Mouse (Mus musculus): ENCODE measurements around the gene Zfp827. TPM values are rescaled to one million over a fixed set of nuclear protein-coding genes. Genes with fewer than 3 reads are reported as not detected.

The Zfp827 gene
- polyA plus RNA-seq, 1 experiment from 2014 or later: 5.5 TPM

DNA sequence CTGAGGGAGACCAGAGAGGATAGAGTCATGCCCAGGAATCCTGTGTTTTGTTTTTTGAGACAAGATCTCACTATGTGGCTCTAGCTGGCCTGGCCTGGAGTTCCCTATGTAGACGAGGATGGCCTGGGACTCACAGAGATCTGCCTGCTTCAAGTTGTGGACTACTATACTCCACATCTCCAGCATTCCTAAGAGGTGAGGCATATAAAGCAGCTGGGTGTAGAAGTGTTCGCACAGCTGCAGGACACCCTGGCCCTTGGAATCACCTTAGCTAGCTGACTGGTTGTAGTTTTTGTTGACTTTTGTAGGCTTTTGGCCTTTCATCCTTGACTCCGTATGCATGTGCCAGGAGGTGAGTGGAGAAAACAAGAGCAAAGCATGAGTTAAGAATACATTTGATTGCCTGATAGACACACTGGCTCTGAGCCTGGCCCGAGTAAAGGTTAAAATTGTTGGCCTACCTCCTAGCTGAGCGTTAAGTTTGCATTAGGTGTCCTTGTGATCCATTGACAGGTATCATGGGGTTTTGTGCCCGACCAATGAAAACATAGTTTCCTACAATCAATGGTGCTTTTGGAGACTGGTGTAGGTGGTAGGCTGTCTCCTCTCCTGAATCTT lies 20.3 kb downstream of the Zfp827 start:
- ATAC-seq (ENCODE audit: low read depth): no peak
- no peaks in the 10 kb centered on the region for H3K4me1 ChIP-seq (replicated peaks; ENCODE audit: control insufficient read depth, insufficient read depth, low read length)
- H3K27ac ChIP-seq (ENCODE audit: low read length): no peak overlapping the region
- 61% methylated on average over 6 of the region's 6 CpGs for WGBS
- H3K27me3 ChIP-seq (ENCODE audit: control insufficient read depth, insufficient read depth, low read depth, low read length): no peaks in the 10 kb centered on the region
- no peaks in the 10 kb centered on the region for H3K9me3 ChIP-seq (ENCODE audit: control insufficient read depth, low read length)
- no peak overlapping the region for H3K4me3 ChIP-seq (ENCODE audit: low read length)
- no peaks in the 10 kb centered on the region for H3K36me3 ChIP-seq (ENCODE audit: control insufficient read depth, insufficient read depth, low read length)
- no peak overlapping the region for H3K9ac ChIP-seq (ENCODE audit: low read length)
- H3K4me2 ChIP-seq (ENCODE audit: low read depth, low read length): no peak overlapping the region

GRCm38 (mm10) chr8:79054222-79054621 lies 26.0 kb downstream of the Zfp827 start:
- Histone ChIP-seq H3K27ac (ENCODE audit: low read length) (no peak overlapping the region), H3K4me3 (ENCODE audit: low read length) (no peak overlapping the region), H3K4me1 (replicated peaks; ENCODE audit: control insufficient read depth, insufficient read depth, low read length) (no peaks in the 10 kb centered on the region), H3K9me3 (ENCODE audit: control insufficient read depth, low read length) (no peaks in the 10 kb centered on the region), H3K4me2 (ENCODE audit: low read depth, low read length) (no peak overlapping the region), H3K27me3 (ENCODE audit: control insufficient read depth, insufficient read depth, low read depth, low read length) (no peaks in the 10 kb centered on the region), H3K36me3 (ENCODE audit: control insufficient read depth, insufficient read depth, low read length) (no peaks in the 10 kb centered on the region), H3K9ac (ENCODE audit: low read length) (no peak overlapping the region)
- no peak for ATAC-seq (ENCODE audit: low read depth)
- WGBS: 89% methylated on average over 6 of the region's 6 CpGs

DNA sequence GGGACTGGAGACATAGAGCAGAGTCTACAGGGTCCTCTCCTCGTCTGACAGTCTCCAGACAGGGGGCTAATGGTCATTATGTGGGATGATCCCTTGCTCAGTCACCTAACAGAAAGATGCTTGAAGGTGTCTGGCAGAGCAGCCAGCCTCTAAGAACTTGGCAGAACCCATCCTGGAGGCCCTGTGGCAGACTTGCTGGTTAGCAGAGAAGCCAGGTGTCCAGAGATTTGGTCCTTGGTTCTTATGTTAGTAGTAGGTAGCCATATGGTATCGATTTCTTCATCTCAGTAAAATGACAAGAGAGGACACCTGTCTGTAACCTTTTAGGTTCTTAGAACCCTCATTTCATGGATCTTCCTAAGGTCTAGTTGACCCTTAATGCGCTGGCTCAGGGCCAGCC lies 28.9 kb downstream of the Zfp827 start:
- no peak overlapping the region for H3K4me2 ChIP-seq (ENCODE audit: low read depth, low read length)
- peaks cover 11% of the 10 kb centered on the region for H3K36me3 ChIP-seq (ENCODE audit: control insufficient read depth, insufficient read depth, low read length)
- H3K4me3 ChIP-seq (ENCODE audit: low read length): no peak overlapping the region
- H3K9ac ChIP-seq (ENCODE audit: low read length): no peak overlapping the region
- WGBS: 76% methylated on average over 3 of the region's 3 CpGs
- no peak overlapping the region for H3K27ac ChIP-seq (ENCODE audit: low read length)
- H3K4me1 ChIP-seq (replicated peaks; ENCODE audit: control insufficient read depth, insufficient read depth, low read length): no peaks in the 10 kb centered on the region
- no peak for ATAC-seq (ENCODE audit: low read depth)
- no peaks in the 10 kb centered on the region for H3K9me3 ChIP-seq (ENCODE audit: control insufficient read depth, low read length)
- H3K27me3 ChIP-seq (ENCODE audit: control insufficient read depth, insufficient read depth, low read depth, low read length): no peaks in the 10 kb centered on the region

DNA sequence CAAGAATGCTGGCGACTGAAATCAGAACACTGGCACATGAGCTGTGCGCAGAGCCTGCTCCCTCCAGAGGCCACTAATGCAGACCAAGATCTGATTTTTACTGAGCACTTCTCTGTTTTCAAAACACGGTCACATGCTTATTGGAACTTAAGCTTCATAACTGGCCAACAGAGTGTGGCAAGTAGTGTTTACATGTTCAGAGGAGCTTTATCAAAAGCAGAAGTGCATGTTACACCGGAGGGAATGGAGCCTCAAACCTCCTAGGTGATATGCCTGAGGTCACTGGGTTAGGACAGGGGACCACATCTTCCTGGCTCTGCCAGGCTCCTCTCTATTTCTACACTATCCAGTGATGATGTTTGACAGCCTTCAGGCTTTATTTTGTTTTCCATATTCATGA lies 31.1 kb downstream of the Zfp827 start:
- H3K27ac ChIP-seq (ENCODE audit: low read length): no peak overlapping the region
- no peak for ATAC-seq (ENCODE audit: low read depth)
- H3K9me3 ChIP-seq (ENCODE audit: control insufficient read depth, low read length): no peaks in the 10 kb centered on the region
- H3K4me1 ChIP-seq (replicated peaks; ENCODE audit: control insufficient read depth, insufficient read depth, low read length): no peaks in the 10 kb centered on the region
- H3K9ac ChIP-seq (ENCODE audit: low read length): no peak overlapping the region
- H3K4me2 ChIP-seq (ENCODE audit: low read depth, low read length): no peak overlapping the region
- 58% methylated on average over 4 of the region's 4 CpGs for WGBS
- H3K36me3 ChIP-seq (ENCODE audit: control insufficient read depth, insufficient read depth, low read length): peaks cover 13% of the 10 kb centered on the region
- no peak overlapping the region for H3K4me3 ChIP-seq (ENCODE audit: low read length)
- H3K27me3 ChIP-seq (ENCODE audit: control insufficient read depth, insufficient read depth, low read depth, low read length): no peaks in the 10 kb centered on the region

DNA sequence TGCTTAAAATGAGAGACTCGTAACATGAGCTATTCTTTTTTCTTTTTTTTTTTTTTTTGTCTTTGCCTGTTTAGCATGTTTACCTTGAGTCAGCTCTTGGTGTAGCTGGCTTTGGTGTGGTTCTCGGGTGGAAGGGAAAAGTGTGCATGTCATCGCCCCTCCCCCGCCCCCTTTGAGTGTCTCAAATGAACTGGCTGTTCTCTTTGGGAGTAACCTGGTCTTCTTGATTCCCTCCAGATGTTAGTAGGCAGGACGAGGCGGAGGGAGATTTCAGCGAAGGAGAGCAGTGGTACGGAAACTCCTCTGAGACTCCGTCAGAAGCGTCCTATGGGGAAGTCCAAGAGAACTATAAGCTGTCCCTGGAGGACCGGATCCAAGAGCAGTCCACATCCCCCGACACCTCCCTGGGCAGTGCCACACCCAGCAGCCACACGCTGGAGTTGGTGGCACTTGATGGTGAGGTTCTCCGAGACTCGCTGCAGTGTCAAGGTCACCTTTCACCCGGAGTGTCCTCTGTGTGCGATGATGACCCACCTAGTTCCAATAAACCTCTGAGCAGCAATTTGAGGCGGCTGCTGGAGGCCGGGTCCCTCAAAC lies 31.9 kb downstream of the Zfp827 start:
- Histone ChIP-seq H3K9ac (ENCODE audit: low read length) (no peak overlapping the region), H3K9me3 (ENCODE audit: control insufficient read depth, low read length) (no peaks in the 10 kb centered on the region), H3K4me1 (replicated peaks; ENCODE audit: control insufficient read depth, insufficient read depth, low read length) (no peaks in the 10 kb centered on the region), H3K36me3 (ENCODE audit: control insufficient read depth, insufficient read depth, low read length) (peaks cover 14% of the 10 kb centered on the region), H3K4me2 (ENCODE audit: low read depth, low read length) (no peak overlapping the region), H3K27ac (ENCODE audit: low read length) (no peak overlapping the region), H3K4me3 (ENCODE audit: low read length) (no peak overlapping the region), H3K27me3 (ENCODE audit: control insufficient read depth, insufficient read depth, low read depth, low read length) (no peaks in the 10 kb centered on the region)
- WGBS: 81% methylated on average over 19 of the region's 19 CpGs
- no peak for ATAC-seq (ENCODE audit: low read depth)

GRCm38 (mm10) chr8:79065924-79066323 lies 37.7 kb downstream of the Zfp827 start:
- ATAC-seq (ENCODE audit: low read depth): no peak
- Histone ChIP-seq H3K4me2 (ENCODE audit: low read depth, low read length) (no peak overlapping the region), H3K36me3 (ENCODE audit: control insufficient read depth, insufficient read depth, low read length) (peaks cover 7% of the 10 kb centered on the region), H3K27ac (ENCODE audit: low read length) (no peak overlapping the region), H3K9ac (ENCODE audit: low read length) (no peak overlapping the region), H3K4me3 (ENCODE audit: low read length) (no peak overlapping the region), H3K4me1 (replicated peaks; ENCODE audit: control insufficient read depth, insufficient read depth, low read length) (peaks cover 9% of the 10 kb centered on the region), H3K9me3 (ENCODE audit: control insufficient read depth, low read length) (no peaks in the 10 kb centered on the region), H3K27me3 (ENCODE audit: control insufficient read depth, insufficient read depth, low read depth, low read length) (no peaks in the 10 kb centered on the region)
- 85% methylated on average over 2 of the region's 2 CpGs for WGBS

DNA sequence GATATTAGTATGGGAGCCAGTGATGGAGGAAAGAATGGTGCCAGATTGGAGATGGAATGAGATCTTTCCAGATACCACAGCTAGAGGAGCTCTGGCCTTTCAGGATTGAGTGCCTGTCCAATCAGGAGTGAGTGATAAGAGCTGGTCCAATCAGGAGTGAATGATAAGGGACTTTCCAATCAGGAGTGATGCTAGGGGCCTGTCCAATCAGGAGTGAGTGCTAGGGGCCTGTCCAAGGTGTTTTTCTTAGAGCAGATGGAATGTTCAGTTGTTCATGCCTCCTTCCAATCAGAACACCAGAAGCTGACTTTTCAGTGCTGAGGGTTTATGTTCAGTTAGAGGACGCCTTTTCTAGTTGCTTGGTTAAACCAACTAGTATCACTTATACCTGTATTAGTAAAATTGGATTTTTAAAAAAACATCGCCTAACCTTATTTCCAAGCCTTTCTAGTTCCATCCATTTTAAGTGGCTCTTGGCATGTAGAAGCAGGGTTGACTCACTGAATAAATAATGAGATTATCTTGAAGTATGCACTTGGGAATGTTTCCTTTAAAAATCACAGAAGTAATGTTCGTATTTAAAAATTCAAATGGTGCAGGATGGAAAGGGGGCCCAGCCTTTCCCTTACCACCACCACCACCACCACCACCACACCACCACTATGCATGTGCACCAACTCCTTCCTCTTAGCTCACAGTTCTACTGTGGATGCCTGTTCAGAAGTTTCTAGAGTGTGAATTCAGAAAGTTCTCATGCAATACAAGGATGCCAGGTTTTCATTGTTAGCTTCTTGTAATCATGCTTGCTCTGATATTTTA lies 39.8 kb downstream of the Zfp827 start:
- peak; percentile 83 for ATAC-seq (ENCODE audit: low read depth)
- Histone ChIP-seq H3K4me2 (ENCODE audit: low read depth, low read length) (no peak overlapping the region), H3K36me3 (ENCODE audit: control insufficient read depth, insufficient read depth, low read length) (peaks cover 3% of the 10 kb centered on the region; the same call in 1 of the 2 replicates), H3K4me3 (ENCODE audit: low read length) (no peak overlapping the region), H3K27ac (ENCODE audit: low read length) (peak overlapping the region; percentile 36), H3K9ac (ENCODE audit: low read length) (no peak overlapping the region), H3K4me1 (replicated peaks; ENCODE audit: control insufficient read depth, insufficient read depth, low read length) (peaks cover 9% of the 10 kb centered on the region), H3K27me3 (ENCODE audit: control insufficient read depth, insufficient read depth, low read depth, low read length) (no peaks in the 10 kb centered on the region), H3K9me3 (ENCODE audit: control insufficient read depth, low read length) (no peaks in the 10 kb centered on the region)
- 44% methylated on average over 3 of the region's 3 CpGs for WGBS

DNA sequence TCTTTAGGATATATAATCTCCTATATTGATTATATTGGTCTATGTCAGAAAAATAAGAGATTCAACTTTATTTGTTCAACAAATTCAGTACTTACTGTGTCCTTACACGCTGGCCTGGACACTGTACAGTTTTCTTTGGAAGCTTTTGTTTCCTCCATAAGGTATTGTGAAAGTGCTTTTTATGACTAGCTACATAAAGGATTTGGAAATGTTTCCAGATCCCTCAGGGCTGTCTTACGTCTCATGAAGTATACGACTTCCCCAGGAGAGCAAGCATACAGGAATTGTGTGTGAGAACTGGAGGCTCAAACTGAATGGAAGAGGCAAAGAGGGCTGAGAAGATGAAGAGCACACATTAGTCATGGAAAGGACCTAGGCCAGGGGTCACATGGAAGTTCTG lies 45.1 kb downstream of the Zfp827 start:
- Histone ChIP-seq H3K9me3 (ENCODE audit: control insufficient read depth, low read length) (no peaks in the 10 kb centered on the region), H3K4me1 (replicated peaks; ENCODE audit: control insufficient read depth, insufficient read depth, low read length) (peaks cover 9% of the 10 kb centered on the region), H3K4me3 (ENCODE audit: low read length) (no peak overlapping the region), H3K9ac (ENCODE audit: low read length) (no peak overlapping the region), H3K27ac (ENCODE audit: low read length) (no peak overlapping the region), H3K4me2 (ENCODE audit: low read depth, low read length) (no peak overlapping the region), H3K27me3 (ENCODE audit: control insufficient read depth, insufficient read depth, low read depth, low read length) (no peaks in the 10 kb centered on the region), H3K36me3 (ENCODE audit: control insufficient read depth, insufficient read depth, low read length) (peaks cover 7% of the 10 kb centered on the region; the same call in 1 of the 2 replicates)
- ATAC-seq (ENCODE audit: low read depth): no peak
- WGBS: 87% methylated on average over 3 of the region's 3 CpGs

- Histone ChIP-seq H3K4me1 (replicated peaks; ENCODE audit: control insufficient read depth, insufficient read depth, low read length) (peaks cover 8% of the 10 kb centered on the region; the same call in 1 of the 2 replicates), H3K36me3 (ENCODE audit: control insufficient read depth, insufficient read depth, low read length) (peaks cover 7% of the 10 kb centered on the region; the same call in 1 of the 2 replicates), H3K4me2 (ENCODE audit: low read depth, low read length) (no peak overlapping the region), H3K27me3 (ENCODE audit: control insufficient read depth, insufficient read depth, low read depth, low read length) (no peaks in the 10 kb centered on the region), H3K4me3 (ENCODE audit: low read length) (no peak overlapping the region), H3K9ac (ENCODE audit: low read length) (no peak overlapping the region), H3K27ac (ENCODE audit: low read length) (no peak overlapping the region), H3K9me3 (ENCODE audit: control insufficient read depth, low read length) (no peaks in the 10 kb centered on the region)
- 70% methylated on average over 9 of the region's 9 CpGs for WGBS
- ATAC-seq (ENCODE audit: low read depth): no peak
These were observed 46.7 kb downstream of the Zfp827 start for GRCm38 (mm10) chr8:79074986-79075385.

Data from lung, embryonic 16.5 days (tissue).